Mouse (Mus musculus) forebrain, embryonic 10.5 days (tissue): ENCODE measurements at regions not wholly inside any gene's neighbourhood (a gene's known extent, or its start where the extent isn't known, plus 50 kb on each side); places are given as distances from the start of the nearest gene placed in this dataset.

ENCODE experiments used
- DNase-seq: peaks from one replicate; pipeline ENCODE4 v3.0.0-alpha.2; 2017; ENCODE audit warnings: low spot score; ENCODE audit errors: extremely low spot score
- H3K27ac ChIP-seq: fragments of 300-500 bp; sonication (generic); 2 replicates; pipeline ENCODE4 v1.5.1; 2016; ENCODE audit warnings: mild to moderate bottlenecking
- H3K27me3 ChIP-seq: fragments of 300-500 bp; sonication (generic); 2 replicates; pipeline ENCODE4 v1.6.1; 2016; ENCODE audit warnings: mild to moderate bottlenecking; ENCODE audit not compliant: poor library complexity, severe bottlenecking
- H3K36me3 ChIP-seq: fragments of 300-500 bp; sonication (generic); replicated peaks from 2 replicates; pipeline ENCODE4 v1.6.1; 2016; ENCODE audit warnings: mild to moderate bottlenecking, moderate library complexity
- H3K4me1 ChIP-seq: fragments of 300-500 bp; sonication (generic); 2 replicates; pipeline ENCODE4 v1.6.1; 2016
- H3K4me3 ChIP-seq: fragments of 300-500 bp; sonication (generic); 2 replicates; pipeline ENCODE4 v1.5.1; 2016; ENCODE audit warnings: mild to moderate bottlenecking, moderate library complexity
- H3K9me3 ChIP-seq: fragments of 300-500 bp; sonication (generic); 2 replicates; pipeline ENCODE4 v1.6.1; 2016; ENCODE audit warnings: mild to moderate bottlenecking, moderate library complexity
- WGBS: fragments of 180-500 bp; shearing (Covaris S2); methylation state at CpG from one replicate; pipeline ENCODE4 v1.1.7; 2016; 5-methylcytosine and 5-hydroxymethylcytosine counted together

DNA sequence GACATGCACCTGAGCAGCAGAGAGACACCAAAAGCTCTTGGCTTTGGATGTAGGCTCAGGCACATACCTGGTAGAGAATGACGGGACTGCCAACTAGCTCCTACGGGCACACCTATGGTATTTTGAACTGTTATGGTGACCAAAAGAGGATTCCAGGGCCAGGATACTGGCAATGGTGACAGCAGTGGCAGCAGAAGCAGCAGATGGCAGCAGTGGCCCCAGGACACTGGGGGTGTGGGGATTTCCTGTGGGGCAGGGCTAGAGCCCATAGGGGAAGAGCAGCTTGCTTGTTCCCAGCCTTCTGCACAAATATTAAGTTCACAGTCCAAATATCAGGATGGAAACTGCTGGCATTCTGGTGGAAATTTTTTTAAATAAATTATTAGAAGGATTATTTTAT is 107.6 kb upstream of the Tmem108 start:
- no peak for DNase-seq
- H3K36me3 ChIP-seq = no peaks in the 10 kb centered on the region
- no peak overlapping the region for H3K4me3 ChIP-seq
- H3K9me3 ChIP-seq = no peaks in the 10 kb centered on the region
- no peaks in the 10 kb centered on the region for H3K27me3 ChIP-seq
- no peaks in the 10 kb centered on the region for H3K4me1 ChIP-seq
- no peak overlapping the region for H3K27ac ChIP-seq
- WGBS = 99% methylated on average over 2 of the region's 2 CpGs

DNA sequence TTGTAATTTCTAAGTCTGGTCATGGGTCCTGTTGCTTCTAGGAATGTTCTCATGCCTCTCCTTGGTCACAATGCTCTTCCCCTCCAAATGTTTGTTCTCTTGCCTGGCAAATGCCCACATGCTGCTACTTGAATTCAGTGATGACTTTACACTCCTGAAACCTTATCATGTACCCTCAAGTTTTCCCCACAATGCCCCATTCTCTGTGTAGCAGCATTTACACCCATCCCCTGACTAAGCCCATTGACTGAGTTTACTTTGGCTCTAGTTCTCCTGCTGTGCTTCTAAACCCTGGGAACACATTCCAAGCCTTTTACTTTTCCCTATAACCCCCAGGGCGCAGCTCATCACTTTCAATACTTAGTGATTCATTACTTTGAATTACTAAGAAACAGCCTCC is 110.5 kb upstream of the Tmem108 start:
- H3K9me3 ChIP-seq = no peaks in the 10 kb centered on the region
- WGBS = 85% methylated on average over 1 of the region's 1 CpGs
- no peak overlapping the region for H3K4me3 ChIP-seq
- H3K4me1 ChIP-seq = no peaks in the 10 kb centered on the region
- H3K27ac ChIP-seq = no peak overlapping the region
- no peak for DNase-seq
- no peaks in the 10 kb centered on the region for H3K27me3 ChIP-seq
- H3K36me3 ChIP-seq = no peaks in the 10 kb centered on the region

DNA sequence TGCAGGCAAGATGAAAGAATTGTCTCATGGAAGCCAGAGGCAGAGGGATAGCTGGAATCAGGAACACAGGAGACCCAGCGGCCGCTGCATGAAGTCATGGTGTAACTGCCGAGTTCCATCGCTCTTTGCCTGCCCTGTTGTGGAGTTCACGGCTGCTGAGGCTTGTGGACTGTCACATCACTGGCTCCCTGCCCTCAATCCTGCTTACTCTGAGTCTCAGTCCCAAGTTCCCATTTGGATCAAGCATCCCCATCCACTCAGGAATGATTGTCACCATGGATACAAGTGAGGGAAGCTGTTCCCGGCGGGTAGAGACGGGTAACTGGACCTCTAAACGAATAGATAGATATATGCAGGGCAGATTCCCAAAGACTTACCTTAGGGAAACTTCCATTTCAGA is 112.2 kb upstream of the Tmem108 start:
- Histone ChIP-seq H3K9me3 (no peaks in the 10 kb centered on the region), H3K27ac (no peak overlapping the region), H3K4me3 (no peak overlapping the region), H3K4me1 (no peaks in the 10 kb centered on the region), H3K27me3 (no peaks in the 10 kb centered on the region), H3K36me3 (no peaks in the 10 kb centered on the region)
- 93% methylated on average over 9 of the region's 9 CpGs for WGBS
- no peak for DNase-seq

DNA sequence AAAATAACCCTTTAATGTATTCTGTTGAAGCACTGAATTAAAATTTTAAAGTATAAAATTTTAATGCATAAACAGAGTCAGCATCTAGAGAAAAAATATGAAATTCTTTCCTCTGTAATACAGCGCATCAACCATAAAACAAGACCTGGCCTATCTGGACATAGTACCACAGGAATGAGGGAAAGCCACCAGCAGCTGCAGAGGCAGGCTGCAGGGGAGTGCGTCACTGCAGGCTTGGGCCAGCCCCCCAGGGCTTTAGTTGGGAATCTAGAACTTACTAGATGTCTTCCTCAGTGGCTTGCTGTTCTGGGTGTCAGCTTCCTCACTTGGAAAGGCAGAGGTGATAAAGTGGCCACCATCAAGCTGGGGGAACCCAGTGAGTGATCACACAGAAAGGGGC is 116.2 kb upstream of the Tmem108 start:
- Histone ChIP-seq H3K4me1 (no peaks in the 10 kb centered on the region), H3K4me3 (no peak overlapping the region)
- 92% methylated on average over 2 of the region's 2 CpGs for WGBS

DNA sequence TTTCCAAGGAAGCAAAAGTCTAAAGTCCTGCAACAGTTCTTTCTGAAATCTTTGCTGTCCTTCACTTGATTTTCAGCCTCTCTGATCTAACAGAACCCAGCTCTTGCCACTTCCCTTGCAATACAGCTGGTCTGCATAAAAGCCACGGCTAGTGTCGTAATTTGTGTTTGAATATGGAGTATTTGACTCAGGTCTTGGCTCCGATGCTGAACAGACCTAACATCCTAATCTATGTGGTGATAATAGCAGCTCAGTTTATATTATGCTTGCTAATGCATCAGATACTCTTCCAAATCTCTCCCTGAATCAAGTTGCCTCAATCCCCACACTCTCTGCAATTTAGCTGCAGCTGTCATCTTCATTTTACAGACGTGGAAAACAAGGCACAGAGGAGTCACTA is 109.5 kb upstream of the Nphp3 start:
- Histone ChIP-seq H3K9me3 (no peaks in the 10 kb centered on the region), H3K4me1 (no peaks in the 10 kb centered on the region), H3K27me3 (no peaks in the 10 kb centered on the region), H3K36me3 (no peaks in the 10 kb centered on the region), H3K4me3 (no peak overlapping the region), H3K27ac (no peak overlapping the region)
- WGBS = 80% methylated on average over 4 of the region's 4 CpGs
- no peak for DNase-seq

More for the DNA sequence above, 116.2 kb upstream of the Tmem108 start:
- 0 out of 2 replicates have a peak, but pooled peaks cover 3% of the 10 kb centered on the region for H3K9me3 ChIP-seq
- H3K27me3 ChIP-seq = no peaks in the 10 kb centered on the region
- H3K36me3 ChIP-seq = no peaks in the 10 kb centered on the region
- H3K27ac ChIP-seq = no peak overlapping the region
- no peak for DNase-seq

DNA sequence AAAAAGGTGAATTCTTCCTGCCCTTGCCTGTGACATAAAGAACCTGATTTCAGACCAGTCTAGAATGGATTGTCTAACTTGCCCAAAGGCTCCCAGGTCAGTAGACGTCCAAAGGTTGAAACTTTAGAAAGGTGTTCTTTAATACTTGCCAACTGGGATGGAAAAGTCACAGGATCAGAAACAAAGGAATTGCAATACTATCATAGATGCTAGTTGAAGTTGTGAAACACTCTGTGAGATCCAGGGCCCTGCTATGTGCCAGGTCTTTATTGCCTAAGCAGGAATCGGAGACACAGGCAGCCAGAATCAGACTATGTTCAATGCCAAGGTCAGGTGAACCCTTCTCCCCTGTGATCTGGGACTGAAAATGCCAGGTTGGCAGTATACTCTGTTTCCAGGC is 108.0 kb upstream of the Nphp3 start:
- Histone ChIP-seq H3K36me3 (no peaks in the 10 kb centered on the region), H3K4me1 (no peaks in the 10 kb centered on the region), H3K27ac (no peak overlapping the region), H3K9me3 (no peaks in the 10 kb centered on the region), H3K27me3 (no peaks in the 10 kb centered on the region), H3K4me3 (no peak overlapping the region)
- 82% methylated on average over 2 of the region's 2 CpGs for WGBS
- no peak for DNase-seq

DNA sequence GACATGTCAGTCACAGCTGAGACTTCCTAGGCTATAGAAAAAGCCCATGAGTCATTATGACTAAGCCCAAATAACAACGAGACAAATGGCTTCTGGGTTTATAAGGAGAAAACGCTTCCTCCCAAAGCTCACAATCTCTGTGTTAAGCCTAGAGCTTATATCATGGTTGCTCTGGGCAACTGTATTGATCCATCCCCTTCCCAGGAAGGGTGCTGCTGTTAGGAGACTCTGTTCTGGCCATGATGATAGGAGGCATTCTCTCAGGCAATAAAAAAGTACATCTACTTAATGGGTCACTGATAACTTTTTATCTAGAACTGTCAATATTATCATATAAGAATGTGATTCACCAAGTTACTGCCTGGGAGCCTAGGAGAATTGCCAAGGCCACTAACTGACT is 103.0 kb upstream of the Nphp3 start:
- Histone ChIP-seq H3K27ac (no peak overlapping the region), H3K4me3 (no peak overlapping the region), H3K4me1 (no peaks in the 10 kb centered on the region), H3K36me3 (no peaks in the 10 kb centered on the region), H3K9me3 (no peaks in the 10 kb centered on the region), H3K27me3 (no peaks in the 10 kb centered on the region)
- no peak for DNase-seq
- 79% methylated on average over 2 of the region's 2 CpGs for WGBS

DNA sequence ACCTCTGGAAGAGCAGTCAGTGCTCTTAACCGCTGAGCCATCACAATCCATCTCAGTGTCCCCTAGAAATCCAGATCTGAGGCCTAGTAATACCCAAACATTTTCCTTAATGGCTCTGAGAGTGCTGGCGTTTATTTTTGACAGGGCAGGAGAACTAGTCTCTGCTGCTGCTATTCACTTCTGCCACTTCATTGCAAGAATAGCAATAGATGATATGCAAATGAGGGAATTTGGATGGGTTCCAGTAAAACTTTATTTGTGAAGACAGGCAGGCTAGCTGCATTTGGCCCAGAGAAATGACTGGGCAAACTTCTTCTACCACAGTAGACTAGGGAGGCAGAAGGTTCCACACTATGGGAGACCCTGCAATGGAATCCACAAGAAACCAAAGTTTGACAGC is 91.0 kb upstream of the Nphp3 start:
- WGBS = 90% methylated on average over 2 of the region's 2 CpGs
- Histone ChIP-seq H3K27me3 (no peaks in the 10 kb centered on the region), H3K4me3 (no peak overlapping the region), H3K36me3 (no peaks in the 10 kb centered on the region), H3K9me3 (no peaks in the 10 kb centered on the region), H3K27ac (no peak overlapping the region), H3K4me1 (peaks cover 11% of the 10 kb centered on the region)
- DNase-seq = no peak

DNA sequence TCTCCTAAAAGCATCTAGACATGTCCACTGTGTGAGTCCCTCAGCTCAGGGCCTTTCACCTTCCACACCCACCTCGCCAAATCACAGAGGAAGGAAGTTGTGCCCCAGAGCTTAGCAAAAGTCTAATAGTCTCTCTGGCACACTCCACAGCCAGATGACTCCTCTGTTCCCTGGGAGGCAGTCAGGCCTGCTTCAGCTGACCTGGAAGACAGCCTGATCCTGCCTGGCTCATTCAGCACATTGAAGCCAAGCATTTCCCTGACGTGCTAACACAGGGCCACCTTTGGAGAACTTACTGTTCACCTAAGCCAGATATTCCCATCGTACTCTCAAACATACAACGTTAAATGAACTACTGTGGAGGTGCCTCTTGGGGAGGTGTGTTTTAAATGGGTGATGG is 87.2 kb upstream of the Nphp3 start:
- WGBS = 89% methylated on average over 4 of the region's 4 CpGs
- H3K9me3 ChIP-seq = no peaks in the 10 kb centered on the region
- H3K27ac ChIP-seq = no peak overlapping the region
- H3K36me3 ChIP-seq = no peaks in the 10 kb centered on the region
- no peak overlapping the region for H3K4me3 ChIP-seq
- no peaks in the 10 kb centered on the region for H3K4me1 ChIP-seq
- no peaks in the 10 kb centered on the region for H3K27me3 ChIP-seq
- no peak for DNase-seq

DNA sequence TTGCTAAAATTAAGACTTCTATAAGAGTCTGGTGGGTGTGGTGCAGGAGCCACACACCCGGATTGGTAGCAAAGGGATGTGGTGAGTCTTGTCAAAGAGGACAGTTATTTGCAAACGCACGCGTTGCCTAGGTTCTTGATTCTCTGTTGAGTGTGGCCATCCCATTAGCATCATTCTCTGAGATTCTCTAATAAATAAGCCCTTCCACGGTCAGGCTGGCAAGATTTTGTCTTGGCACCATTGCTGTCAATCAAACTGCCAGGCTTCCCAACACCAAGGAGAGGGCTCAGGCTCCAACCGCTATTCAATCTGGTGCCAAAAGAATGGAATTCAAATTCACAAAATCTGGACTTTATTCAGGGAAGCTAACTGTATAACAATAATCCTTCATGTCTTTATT is 84.6 kb upstream of the Nphp3 start:
- no peak overlapping the region for H3K27ac ChIP-seq

DNA sequence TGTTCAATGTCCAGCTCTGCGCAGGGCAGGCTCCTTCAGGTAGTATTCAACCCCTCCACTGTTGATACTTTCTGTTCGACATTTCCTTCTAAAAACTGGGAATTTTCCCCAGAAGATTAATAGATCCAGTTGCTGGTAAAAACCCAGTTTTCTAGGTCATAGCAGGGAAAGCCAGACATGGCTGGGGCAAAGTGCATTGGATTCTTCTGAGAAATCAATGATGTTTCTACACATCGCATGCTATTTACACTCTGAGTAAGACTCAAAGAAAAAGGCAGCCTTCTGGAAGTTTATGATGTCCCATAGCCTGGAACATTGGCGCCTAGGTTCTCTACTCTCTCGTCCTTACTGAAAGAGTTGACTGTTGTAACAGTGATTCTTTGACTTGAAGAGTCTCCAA is 80.0 kb upstream of the Nphp3 start:
- H3K27me3 ChIP-seq = no peaks in the 10 kb centered on the region
- DNase-seq = no peak

More for the DNA sequence above, 84.6 kb upstream of the Nphp3 start:
- Histone ChIP-seq H3K9me3 (no peaks in the 10 kb centered on the region), H3K4me1 (no peaks in the 10 kb centered on the region), H3K4me3 (no peak overlapping the region), H3K36me3 (no peaks in the 10 kb centered on the region), H3K27me3 (no peaks in the 10 kb centered on the region)
- 96% methylated on average over 6 of the region's 6 CpGs for WGBS
- DNase-seq = no peak

DNA sequence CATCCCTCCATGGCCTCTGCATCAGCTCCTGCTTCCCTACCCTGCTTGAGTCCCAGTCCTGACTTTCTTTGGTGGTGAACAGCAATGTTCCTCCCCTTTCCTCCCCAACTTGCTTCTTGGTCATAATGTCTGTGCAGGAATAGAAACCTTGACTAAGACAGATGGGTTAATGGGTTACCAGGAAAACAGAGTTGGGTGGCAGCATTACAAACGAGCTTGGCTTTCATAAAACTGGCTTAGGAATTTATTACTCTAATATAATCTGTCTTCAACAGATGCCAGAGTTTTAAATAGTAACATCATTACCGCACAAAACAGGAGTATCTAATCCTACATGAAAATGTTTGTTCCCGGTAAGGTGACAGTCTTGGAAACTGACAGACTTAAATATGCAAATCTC is 77.7 kb upstream of the Nphp3 start:
- H3K4me3 ChIP-seq = no peak overlapping the region
- peaks cover 6% of the 10 kb centered on the region for H3K4me1 ChIP-seq
- no peaks in the 10 kb centered on the region for H3K27me3 ChIP-seq
- no peak for DNase-seq
- no peaks in the 10 kb centered on the region for H3K9me3 ChIP-seq
- WGBS = 88% methylated on average over 3 of the region's 3 CpGs
- no peak overlapping the region for H3K27ac ChIP-seq
- no peaks in the 10 kb centered on the region for H3K36me3 ChIP-seq

More for the DNA sequence above, 80.0 kb upstream of the Nphp3 start:
- no peaks in the 10 kb centered on the region for H3K36me3 ChIP-seq
- no peaks in the 10 kb centered on the region for H3K9me3 ChIP-seq
- no peak overlapping the region for H3K4me3 ChIP-seq
- no peaks in the 10 kb centered on the region for H3K4me1 ChIP-seq
- WGBS = 91% methylated on average over 5 of the region's 5 CpGs
- H3K27ac ChIP-seq = no peak overlapping the region

DNA sequence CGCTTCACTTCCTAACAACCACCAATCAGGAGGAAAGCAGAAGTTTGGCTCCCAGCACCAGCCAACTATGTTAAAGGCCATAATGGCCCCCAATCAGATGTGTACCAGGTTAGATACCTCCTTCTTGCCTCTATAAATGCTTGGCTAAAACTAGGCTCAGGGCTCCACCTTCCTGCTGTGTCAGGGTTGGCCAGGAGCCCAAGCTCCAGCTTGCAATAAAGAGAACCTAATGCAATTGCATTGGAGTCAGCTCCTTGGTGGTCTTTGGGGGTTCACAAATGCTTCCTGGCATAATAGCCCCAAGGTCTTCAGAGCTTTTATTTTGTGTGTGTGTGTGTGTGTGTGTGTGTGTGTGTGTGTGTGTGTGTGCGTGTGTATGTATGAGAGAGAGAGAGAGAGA is 76.9 kb upstream of the Nphp3 start:
- H3K36me3 ChIP-seq = no peaks in the 10 kb centered on the region
- peaks cover 6% of the 10 kb centered on the region for H3K4me1 ChIP-seq
- no peak overlapping the region for H3K27ac ChIP-seq
- no peak overlapping the region for H3K4me3 ChIP-seq
- H3K9me3 ChIP-seq = no peaks in the 10 kb centered on the region
- DNase-seq = no peak
- H3K27me3 ChIP-seq = no peaks in the 10 kb centered on the region
- 90% methylated on average over 2 of the region's 2 CpGs for WGBS

DNA sequence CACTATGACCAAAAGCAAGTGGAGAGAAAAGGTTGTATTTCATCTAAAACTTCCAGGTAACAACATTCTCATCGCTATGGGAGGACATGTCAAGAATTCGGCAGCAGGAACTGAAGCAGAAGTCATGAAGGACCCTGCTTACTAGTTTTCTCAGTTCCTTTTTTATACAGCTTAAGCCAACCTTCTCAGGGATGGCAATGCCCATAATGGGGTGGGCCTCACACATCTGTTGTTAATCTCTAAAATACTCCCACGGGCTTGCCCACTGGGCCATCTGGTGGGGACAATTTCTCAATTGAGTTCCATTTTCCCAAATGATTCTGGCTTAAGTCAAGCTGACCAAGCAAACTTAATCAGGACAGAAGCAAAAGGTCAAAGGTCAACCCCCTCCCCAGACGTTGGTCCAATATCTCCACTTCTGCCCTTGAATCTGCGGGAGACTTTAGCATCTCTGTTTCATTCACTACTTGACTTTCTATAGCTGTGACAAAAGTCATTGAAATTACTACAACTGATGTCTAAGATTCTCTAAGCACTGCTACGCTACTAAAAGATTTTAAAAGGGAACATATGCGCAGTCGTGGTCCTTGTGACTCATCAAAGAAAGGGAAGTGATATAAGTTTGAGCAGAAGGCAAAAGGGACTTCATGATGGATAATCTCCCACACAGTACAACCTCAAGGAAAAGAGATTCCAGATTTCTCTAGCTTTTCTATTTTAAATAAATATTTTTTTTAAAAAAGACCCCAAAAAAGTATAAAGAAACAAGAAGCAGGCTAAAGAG is 73.4 kb upstream of the Nphp3 start:
- Histone ChIP-seq H3K27me3 (no peaks in the 10 kb centered on the region), H3K36me3 (no peaks in the 10 kb centered on the region), H3K27ac (no peak overlapping the region), H3K4me3 (no peak overlapping the region), H3K4me1 (peaks cover 15% of the 10 kb centered on the region), H3K9me3 (no peaks in the 10 kb centered on the region)
- no peak for DNase-seq
- 62% methylated on average over 8 of the region's 8 CpGs for WGBS
